Mouse (Mus musculus) heart, postnatal 0 days (tissue): Measurements from ENCODE around the gene Gata5. TPM values are rescaled to one million over a fixed set of nuclear protein-coding genes. Genes with fewer than 3 reads are reported as not detected.

Experiments used
- ATAC-seq: fragments of 200-750 bp; cut with Nextera tagmentation; 2 replicates; pipeline ENCODE4 v1.8.0; 2017; ENCODE audit warnings: low read depth, moderate number of reproducible peaks, moderate library complexity; ENCODE audit not compliant: insufficient read depth
- DNase-seq: peaks from one replicate; pipeline ENCODE4 v3.0.0-alpha.2; 2016; ENCODE audit warnings: low spot score
- H3K27ac ChIP-seq: fragments of 300-500 bp; sonication (generic); 2 replicates; pipeline ENCODE4 v1.5.1; 2014; ENCODE audit warnings: low read depth, mild to moderate bottlenecking
- H3K27me3 ChIP-seq: fragments of 300-500 bp; sonication (generic); 2 replicates; pipeline ENCODE4 v1.6.1; 2014; ENCODE audit warnings: low read length, mixed read lengths; ENCODE audit not compliant: control insufficient read depth, insufficient read depth
- H3K36me3 ChIP-seq: fragments of 300-500 bp; sonication (generic); replicated peaks from 2 replicates; pipeline ENCODE4 v1.6.1; 2014; ENCODE audit warnings: low read length, mixed read lengths; ENCODE audit not compliant: control insufficient read depth, insufficient read depth
- H3K4me1 ChIP-seq: fragments of 300-500 bp; sonication (generic); 2 replicates; pipeline ENCODE4 v1.6.1; 2014; ENCODE audit warnings: antibody characterized with exemption; ENCODE audit not compliant: control insufficient read depth, insufficient read depth
- H3K4me2 ChIP-seq: fragments of 300-500 bp; sonication (generic); 2 replicates; pipeline ENCODE4 v1.6.1; 2014; ENCODE audit warnings: low read depth, mild to moderate bottlenecking, low read length, moderate library complexity
- H3K4me3 ChIP-seq: fragments of 300-500 bp; sonication (generic); 2 replicates; pipeline ENCODE4 v1.5.1; 2014; ENCODE audit warnings: low read depth, low read length
- H3K9ac ChIP-seq: fragments of 300-500 bp; sonication (generic); replicated peaks from 2 replicates; pipeline ENCODE4 v1.6.1; 2014; ENCODE audit warnings: low read depth, low read length, mixed read lengths
- H3K9me3 ChIP-seq: fragments of 300-500 bp; sonication (generic); replicated peaks from 2 replicates; pipeline ENCODE4 v1.6.1; 2016; ENCODE audit warnings: low read length; ENCODE audit not compliant: control insufficient read depth
- CTCF ChIP-seq: IDR thresholded peaks from 2 replicates; pipeline ENCODE4 v1.5.1; 2016; ENCODE audit warnings: antibody characterized with exemption, control low read depth, low read depth
- EP300 ChIP-seq: IDR thresholded peaks from 2 replicates; pipeline ENCODE4 v1.6.1; 2016; ENCODE audit warnings: antibody characterized with exemption, low read depth
- WGBS: fragments of 180-500 bp; shearing (Covaris S2); extraction: QIAGEN DNeasy Blood & Tissue Kit; methylation state at CpG from one replicate; pipeline ENCODE4 v1.1.7; 2014; 5-methylcytosine and 5-hydroxymethylcytosine counted together
- polyA plus RNA-seq: library from polyadenylated mRNA; unstranded; fragments of >200 nt; fragmentation: Nextera tagmentation; extraction: Ambion mirVana; gene quantifications from 2 replicates; pipeline ENCODE4 v1.2.1, GENCODE M21; 2015
- total RNA-seq: library from RNA; depleted of rRNA; stranded (reverse); fragments of >200 nt; gene quantifications from 2 replicates; pipeline ENCODE4 v1.2.3, GENCODE M21; 2014; ENCODE audit warnings: low replicate concordance

The Gata5 gene
- total and polyA plus RNA-seq, 2 experiments from 2014 or later, result 1.2 to 5.7 TPM

- no peak for DNase-seq
- no peak for TF ChIP-seq CTCF
- no peak for TF ChIP-seq EP300
- no peak for ATAC-seq
- Histone ChIP-seq H3K4me2 (no peak overlapping the region), H3K27ac (no peak overlapping the region), H3K4me1 (0 out of 2 replicates have a peak, but pooled peaks cover 6% of the 10 kb centered on the region), H3K9me3 (no peaks in the 10 kb centered on the region), H3K9ac (no peak overlapping the region), H3K36me3 (no peaks in the 10 kb centered on the region), H3K4me3 (no peak overlapping the region), H3K27me3 (no peaks in the 10 kb centered on the region)
- WGBS, result 54% methylated on average over 4 of the region's 4 CpGs
These were observed 42.5 kb downstream of the Gata5 start for GRCm38 (mm10) chr2:180292026-180292425.

- Histone ChIP-seq H3K36me3 (no peaks in the 10 kb centered on the region), H3K4me2 (no peak overlapping the region), H3K4me3 (no peak overlapping the region), H3K9ac (no peak overlapping the region), H3K9me3 (no peaks in the 10 kb centered on the region), H3K27me3 (no peaks in the 10 kb centered on the region), H3K27ac (no peak overlapping the region), H3K4me1 (0 out of 2 replicates have a peak, but pooled peaks cover 6% of the 10 kb centered on the region)
- 65% methylated on average over 5 of the region's 5 CpGs for WGBS
- DNase-seq, result no peak
- TF ChIP-seq EP300 (no peak), CTCF (no peak)
- ATAC-seq, result peak; percentile 19; the same call in 1 of the 2 replicates
These were observed 42.9 kb downstream of the Gata5 start for GRCm38 (mm10) chr2:180291566-180291965.

- Histone ChIP-seq H3K9ac (no peak overlapping the region), H3K4me3 (no peak overlapping the region), H3K27ac (no peak overlapping the region), H3K36me3 (no peaks in the 10 kb centered on the region), H3K27me3 (no peaks in the 10 kb centered on the region), H3K9me3 (no peaks in the 10 kb centered on the region), H3K4me2 (no peak overlapping the region), H3K4me1 (0 out of 2 replicates have a peak, but pooled peaks cover 6% of the 10 kb centered on the region)
- WGBS, result 28% methylated on average over 6 of the region's 6 CpGs
- ATAC-seq (no peak), DNase-seq (no peak)
- TF ChIP-seq EP300 (no peak), CTCF (no peak)
These were observed 44.0 kb downstream of the Gata5 start for GRCm38 (mm10) chr2:180290503-180290902.

GRCm38 (mm10) chr2:180289440-180290108 is 44.9 kb downstream of the Gata5 start, which contains the start of gene Rbbp8nl:
Gene Rbbp8nl, minus strand, starts transcription at chr2:180289879.
- DNase-seq (no peak), ATAC-seq (no peak)
- Histone ChIP-seq H3K27me3 (no peaks in the 10 kb centered on the region), H3K4me1 (0 out of 2 replicates have a peak, but pooled peaks cover 6% of the 10 kb centered on the region), H3K9ac (no peak within 1 kb of the TSS), H3K9me3 (no peaks in the 10 kb centered on the region), H3K36me3 (no peaks in the 10 kb centered on the region), H3K4me2 (no peak within 1 kb of the TSS), H3K4me3 (no peak within 1 kb of the TSS), H3K27ac (no peak within 1 kb of the TSS)
- no peak for TF ChIP-seq EP300
- no peak for TF ChIP-seq CTCF
- 59% methylated on average over 16 of the region's 16 CpGs for WGBS

GRCm38 (mm10) chr2:180288966-180289365 is 45.5 kb downstream of the Gata5 start:
- H3K4me3 ChIP-seq, result no peak overlapping the region
- ATAC-seq, result no peak

GRCm38 (mm10) chr2:180279321-180279720 is 55.2 kb downstream of the Gata5 start:
- no peak overlapping the region for H3K9ac ChIP-seq
- H3K4me2 ChIP-seq, result no peak overlapping the region
- TF ChIP-seq CTCF (no peak), EP300 (no peak)
- ATAC-seq, result no peak
- DNase-seq, result no peak
- peaks cover 4% of the 10 kb centered on the region; the same call in 1 of the 2 replicates for H3K4me1 ChIP-seq
- H3K4me3 ChIP-seq, result no peak overlapping the region
- peaks cover 5% of the 10 kb centered on the region; the same call in 1 of the 2 replicates for H3K27me3 ChIP-seq
- no peaks in the 10 kb centered on the region for H3K36me3 ChIP-seq
- 83% methylated on average over 8 of the region's 8 CpGs for WGBS
- H3K9me3 ChIP-seq, result no peaks in the 10 kb centered on the region
- no peak overlapping the region for H3K27ac ChIP-seq

More at GRCm38 (mm10) chr2:180288966-180289365, 45.5 kb downstream of the Gata5 start:
- H3K36me3 ChIP-seq, result no peaks in the 10 kb centered on the region
- H3K27ac ChIP-seq, result no peak overlapping the region
- 73% methylated on average over 11 of the region's 11 CpGs for WGBS
- H3K4me2 ChIP-seq, result no peak overlapping the region
- H3K27me3 ChIP-seq, result no peaks in the 10 kb centered on the region
- no peaks in the 10 kb centered on the region for H3K9me3 ChIP-seq
- no peak overlapping the region for H3K9ac ChIP-seq
- no peak for DNase-seq
- TF ChIP-seq CTCF (no peak), EP300 (no peak)
- H3K4me1 ChIP-seq, result 0 out of 2 replicates have a peak, but pooled peaks cover 6% of the 10 kb centered on the region
